Mouse (Mus musculus): ENCODE measurements around the gene Gpr18. TPM values are rescaled to one million over a fixed set of nuclear protein-coding genes. Genes with fewer than 3 reads are reported as not detected.

Gpr18 gene
- polyA plus RNA-seq (2015; fragmentation: Nextera tagmentation; extraction: Ambion mirVana), result 0.28 and 0.42 TPM in 2 replicates

DNA sequence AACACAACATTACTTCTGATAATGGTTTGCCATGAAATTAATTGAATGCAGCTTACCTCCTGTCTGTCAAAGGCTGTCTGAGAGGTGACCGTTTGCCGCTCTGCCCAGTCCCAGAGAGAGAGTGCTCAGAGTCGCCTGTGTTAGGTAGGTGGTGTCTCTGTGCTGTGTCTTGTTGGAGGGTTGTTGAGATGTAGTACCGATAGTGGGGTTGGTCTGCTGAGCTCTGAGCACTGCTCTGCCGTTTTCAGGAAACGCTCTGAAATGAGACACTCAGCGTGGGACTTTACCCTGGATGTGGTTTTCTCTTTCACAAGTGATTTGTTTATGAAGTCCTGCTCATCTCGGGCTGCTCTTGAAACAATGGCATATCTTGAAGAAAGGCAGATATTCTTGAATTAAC, at the start of gene Gpr18:
Gpr18 (minus strand) TSS at position 161 of the 400 bp plus-strand sequence.
- Histone ChIP-seq H3K36me3 (0 out of 2 replicates have a peak, but pooled peaks cover 3% of the 10 kb centered on the region), H3K4me1 (no peaks in the 10 kb centered on the region), H3K9ac (no peak within 1 kb of the TSS), H3K9me3 (no peaks in the 10 kb centered on the region), H3K4me3 (replicated peaks) (no peak within 1 kb of the TSS), H3K27ac (no peak within 1 kb of the TSS), H3K27me3 (replicated peaks) (no peaks in the 10 kb centered on the region), H3K4me2 (no peak within 1 kb of the TSS)
- WGBS, result 69% methylated on average over 8 of the region's 8 CpGs
- no peak for ATAC-seq (ENCODE audit: insufficient read depth, low FRiP score, low read depth)

DNA sequence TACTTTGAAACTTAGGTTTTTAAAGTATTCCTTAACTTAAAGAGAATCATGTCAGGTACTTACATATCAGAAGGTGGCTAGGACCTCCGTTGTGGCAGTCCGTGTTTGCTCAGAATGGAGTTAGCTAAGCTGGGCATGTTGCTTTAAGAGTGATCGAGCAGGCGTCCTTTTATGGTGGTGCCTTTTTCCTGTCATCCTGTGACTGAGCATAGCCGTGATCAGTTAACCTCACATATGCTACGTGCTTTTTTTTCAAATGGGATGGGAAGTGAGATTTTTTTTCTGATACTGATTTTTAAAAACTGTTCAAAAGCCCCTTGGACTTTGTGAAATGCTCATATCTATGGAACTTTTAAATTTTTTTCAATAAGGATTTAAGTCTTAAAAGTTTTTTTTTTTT, 49.4 kb upstream of the Gpr18 start, which contains the start of gene Gpr183:
Gpr183 (minus strand) TSS at position 206 of the 400 bp plus-strand sequence.
- WGBS, result 33% methylated on average over 6 of the region's 6 CpGs
- H3K4me1 ChIP-seq, result peaks cover 24% of the 10 kb centered on the region
- no peaks in the 10 kb centered on the region for H3K27me3 ChIP-seq (replicated peaks)
- no peak within 1 kb of the TSS for H3K9ac ChIP-seq
- H3K4me3 ChIP-seq (replicated peaks), result peak within 1 kb of the TSS; percentile 5
- H3K4me2 ChIP-seq, result peak within 1 kb of the TSS; percentile 31
- H3K27ac ChIP-seq, result peak within 1 kb of the TSS; percentile 42; the same call in 1 of the 2 replicates
- no peaks in the 10 kb centered on the region for H3K9me3 ChIP-seq
- no peak for ATAC-seq (ENCODE audit: insufficient read depth, low FRiP score, low read depth)
- no peaks in the 10 kb centered on the region for H3K36me3 ChIP-seq

- WGBS, result 30% methylated on average over 4 of the region's 4 CpGs
- no peak overlapping the region for H3K9ac ChIP-seq
- peak overlapping the region; percentile 5 for H3K4me3 ChIP-seq (replicated peaks)
- no peaks in the 10 kb centered on the region for H3K27me3 ChIP-seq (replicated peaks)
- H3K4me2 ChIP-seq, result peak overlapping the region; percentile 31
- H3K4me1 ChIP-seq, result peaks cover 24% of the 10 kb centered on the region
- peak overlapping the region; percentile 42 for H3K27ac ChIP-seq
- ATAC-seq (ENCODE audit: insufficient read depth, low FRiP score, low read depth), result no peak
- H3K36me3 ChIP-seq, result no peaks in the 10 kb centered on the region
- no peaks in the 10 kb centered on the region for H3K9me3 ChIP-seq
These were observed 48.4 kb upstream of the Gpr18 start for GRCm38 (mm10) chr14:121963942-121964335.

- Histone ChIP-seq H3K9me3 (no peaks in the 10 kb centered on the region), H3K4me3 (replicated peaks) (peak overlapping the region; percentile 5), H3K4me1 (peaks cover 24% of the 10 kb centered on the region), H3K36me3 (no peaks in the 10 kb centered on the region), H3K4me2 (peak overlapping the region; percentile 31), H3K27me3 (replicated peaks) (no peaks in the 10 kb centered on the region), H3K27ac (peak overlapping the region; percentile 42), H3K9ac (no peak overlapping the region)
- ATAC-seq (ENCODE audit: insufficient read depth, low FRiP score, low read depth), result 0 out of 2 replicates have a peak, but pooled peaks have one; percentile 24
- WGBS, result 51% methylated on average over 9 of the region's 9 CpGs
These were observed 47.8 kb upstream of the Gpr18 start for GRCm38 (mm10) chr14:121963251-121963941.

DNA sequence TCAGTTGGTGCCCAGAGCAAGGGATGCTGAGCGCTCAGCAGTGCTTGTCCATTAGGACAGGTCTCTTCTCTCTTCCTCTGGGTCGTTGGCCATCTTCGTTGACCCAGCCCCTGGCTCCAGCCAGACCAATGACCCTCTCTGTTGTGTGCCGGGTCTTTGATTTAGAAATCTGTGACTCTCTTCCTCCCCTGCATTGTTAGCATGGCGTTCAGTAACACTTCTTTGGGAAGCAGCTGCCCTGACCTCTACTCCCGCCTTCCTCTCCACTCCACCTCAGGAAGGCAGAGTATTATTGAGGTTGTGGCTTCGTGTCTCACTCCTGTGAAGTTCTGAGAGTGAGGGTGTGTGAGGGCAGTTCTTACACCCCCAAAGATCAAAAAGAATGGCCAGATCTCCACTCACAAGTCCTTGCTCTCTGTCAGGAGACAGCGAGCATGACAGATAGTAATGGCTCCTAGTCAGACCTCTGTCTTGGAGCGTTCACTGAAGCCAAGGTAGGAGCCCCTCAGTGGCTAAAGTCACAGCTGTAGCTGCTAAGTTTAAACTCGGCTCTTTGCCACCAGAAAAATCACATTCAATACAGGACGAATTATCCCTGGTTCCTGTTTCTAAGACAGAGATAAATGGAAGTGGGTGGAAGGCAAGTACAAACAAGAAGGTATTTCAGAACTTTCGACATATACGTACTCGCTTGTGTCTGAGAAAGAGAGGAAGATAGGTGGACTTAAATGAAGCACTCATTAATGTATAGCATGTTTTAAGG, 46.7 kb upstream of the Gpr18 start:
- H3K27ac ChIP-seq, result peak overlapping the region; percentile 52
- H3K36me3 ChIP-seq, result no peaks in the 10 kb centered on the region
- 56% methylated on average over 14 of the region's 14 CpGs for WGBS
- no peak overlapping the region for H3K4me2 ChIP-seq
- H3K9ac ChIP-seq, result no peak overlapping the region
- H3K4me3 ChIP-seq (replicated peaks), result no peak overlapping the region
- no peaks in the 10 kb centered on the region for H3K9me3 ChIP-seq
- no peaks in the 10 kb centered on the region for H3K27me3 ChIP-seq (replicated peaks)
- peaks cover 24% of the 10 kb centered on the region for H3K4me1 ChIP-seq
- ATAC-seq (ENCODE audit: insufficient read depth, low FRiP score, low read depth), result no peak

GRCm38 (mm10) chr14:121961496-121962127, 46.0 kb upstream of the Gpr18 start:
- Histone ChIP-seq H3K9me3 (no peaks in the 10 kb centered on the region), H3K36me3 (no peaks in the 10 kb centered on the region), H3K27ac (no peak overlapping the region), H3K4me3 (replicated peaks) (no peak overlapping the region), H3K27me3 (replicated peaks) (no peaks in the 10 kb centered on the region), H3K4me1 (peaks cover 24% of the 10 kb centered on the region), H3K4me2 (no peak overlapping the region), H3K9ac (no peak overlapping the region)
- 58% methylated on average over 12 of the region's 12 CpGs for WGBS
- no peak for ATAC-seq (ENCODE audit: insufficient read depth, low FRiP score, low read depth)

GRCm38 (mm10) chr14:121960997-121961396, 45.4 kb upstream of the Gpr18 start:
- Histone ChIP-seq H3K27me3 (replicated peaks) (no peaks in the 10 kb centered on the region), H3K4me1 (peaks cover 24% of the 10 kb centered on the region), H3K4me3 (replicated peaks) (no peak overlapping the region), H3K36me3 (no peaks in the 10 kb centered on the region), H3K4me2 (no peak overlapping the region), H3K27ac (no peak overlapping the region), H3K9ac (no peak overlapping the region), H3K9me3 (no peaks in the 10 kb centered on the region)
- ATAC-seq (ENCODE audit: insufficient read depth, low FRiP score, low read depth), result no peak
- 39% methylated on average over 6 of the region's 6 CpGs for WGBS

DNA sequence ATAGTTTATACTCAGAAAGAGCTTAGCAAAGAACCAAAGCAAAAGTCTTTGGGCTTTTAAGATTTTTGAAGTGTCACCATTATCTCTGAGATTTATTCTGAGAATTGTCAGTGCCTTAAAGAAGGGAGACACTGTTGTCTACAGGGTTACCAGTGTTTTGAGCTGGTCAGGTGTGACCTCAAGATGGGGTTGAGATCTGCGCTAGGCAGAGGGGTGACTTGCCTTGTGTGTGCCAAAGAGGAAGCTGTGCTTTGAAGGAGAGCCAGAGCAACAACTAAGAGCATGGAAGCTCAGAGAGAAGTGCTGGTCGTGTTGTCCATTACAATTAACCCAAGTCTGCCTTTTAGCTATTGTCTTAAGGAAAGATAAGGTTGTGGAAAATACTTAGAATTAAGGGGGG, 45.0 kb upstream of the Gpr18 start:
- Histone ChIP-seq H3K36me3 (no peaks in the 10 kb centered on the region), H3K9ac (no peak overlapping the region), H3K27me3 (replicated peaks) (no peaks in the 10 kb centered on the region), H3K9me3 (no peaks in the 10 kb centered on the region), H3K4me2 (no peak overlapping the region), H3K27ac (no peak overlapping the region), H3K4me1 (peaks cover 24% of the 10 kb centered on the region), H3K4me3 (replicated peaks) (no peak overlapping the region)
- ATAC-seq (ENCODE audit: insufficient read depth, low FRiP score, low read depth), result no peak
- WGBS, result 75% methylated on average over 2 of the region's 2 CpGs

- Histone ChIP-seq H3K9ac (no peak overlapping the region), H3K36me3 (no peaks in the 10 kb centered on the region), H3K9me3 (no peaks in the 10 kb centered on the region), H3K4me1 (peaks cover 24% of the 10 kb centered on the region), H3K4me2 (no peak overlapping the region), H3K27me3 (replicated peaks) (no peaks in the 10 kb centered on the region), H3K4me3 (replicated peaks) (no peak overlapping the region), H3K27ac (no peak overlapping the region)
- 80% methylated on average over 4 of the region's 4 CpGs for WGBS
- ATAC-seq (ENCODE audit: insufficient read depth, low FRiP score, low read depth), result no peak
These were observed 44.5 kb upstream of the Gpr18 start for GRCm38 (mm10) chr14:121960031-121960430.

DNA sequence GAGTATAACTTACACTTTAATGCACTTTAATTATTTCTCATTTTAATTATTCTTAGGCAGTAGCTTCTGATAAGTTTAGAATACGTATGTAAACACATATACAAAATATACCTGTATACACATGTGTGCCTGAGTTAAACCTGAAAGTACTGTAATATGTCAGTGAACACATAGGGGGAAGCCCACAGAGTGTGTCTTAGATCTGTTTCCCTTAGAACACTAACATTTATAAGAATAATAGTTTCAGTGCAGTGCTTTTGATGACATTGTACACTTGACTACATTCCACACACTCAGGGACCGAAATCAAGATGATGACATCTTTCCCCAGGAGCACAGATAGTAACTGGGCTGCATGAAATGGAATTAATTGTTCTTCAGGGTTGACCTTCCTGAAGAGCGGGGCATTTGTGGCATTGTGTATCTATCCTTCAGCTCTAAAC, 44.0 kb upstream of the Gpr18 start:
- ATAC-seq (ENCODE audit: insufficient read depth, low FRiP score, low read depth), result no peak
- peaks cover 24% of the 10 kb centered on the region for H3K4me1 ChIP-seq
- peaks cover 2% of the 10 kb centered on the region; the same call in 1 of the 2 replicates for H3K36me3 ChIP-seq
- no peaks in the 10 kb centered on the region for H3K27me3 ChIP-seq (replicated peaks)
- 88% methylated on average over 3 of the region's 3 CpGs for WGBS
- no peaks in the 10 kb centered on the region for H3K9me3 ChIP-seq
- no peak overlapping the region for H3K9ac ChIP-seq
- H3K4me2 ChIP-seq, result no peak overlapping the region
- no peak overlapping the region for H3K27ac ChIP-seq
- no peak overlapping the region for H3K4me3 ChIP-seq (replicated peaks)

DNA sequence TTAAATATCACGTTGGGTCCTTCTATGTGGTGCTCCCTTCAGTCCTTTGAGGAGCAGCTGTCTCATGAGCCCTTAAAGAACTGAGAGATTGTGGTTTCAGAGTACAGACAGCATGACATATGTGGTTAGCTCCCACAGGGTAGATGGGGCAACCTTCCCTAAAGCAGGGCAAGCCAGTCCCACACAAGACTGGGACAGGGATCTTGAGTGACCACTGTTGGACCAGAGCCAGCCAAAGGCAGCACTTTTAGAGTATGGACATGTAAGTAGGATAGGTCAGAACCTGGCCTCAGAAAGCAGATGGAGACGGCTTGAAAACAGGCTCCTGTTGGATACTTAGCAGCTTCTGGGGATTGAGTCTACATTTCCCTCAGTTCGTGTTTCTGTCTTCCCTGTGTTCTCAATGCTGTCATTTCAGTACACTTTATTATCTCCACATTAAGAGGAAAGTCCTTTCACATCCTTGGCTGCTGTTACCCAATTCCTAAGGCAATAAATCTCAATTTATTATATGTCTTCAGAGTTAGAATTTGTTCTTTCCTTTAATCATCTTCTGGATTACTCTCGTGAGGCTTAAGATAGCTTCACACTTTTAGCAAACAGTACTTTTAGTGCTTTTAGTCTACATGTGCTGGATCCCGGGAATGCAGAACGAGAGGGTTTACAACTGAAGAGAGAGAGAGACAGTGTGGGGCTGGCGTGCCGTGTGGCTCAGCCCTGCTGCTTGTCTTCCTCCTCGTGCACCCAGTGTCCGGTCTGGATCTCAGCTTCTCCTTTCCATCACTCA, 43.4 kb upstream of the Gpr18 start:
- no peaks in the 10 kb centered on the region for H3K27me3 ChIP-seq (replicated peaks)
- no peak overlapping the region for H3K9ac ChIP-seq
- no peak overlapping the region for H3K4me2 ChIP-seq
- peaks cover 8% of the 10 kb centered on the region; the same call in 1 of the 2 replicates for H3K36me3 ChIP-seq
- H3K4me3 ChIP-seq (replicated peaks), result no peak overlapping the region
- no peak for ATAC-seq (ENCODE audit: insufficient read depth, low FRiP score, low read depth)
- peaks cover 24% of the 10 kb centered on the region for H3K4me1 ChIP-seq
- H3K9me3 ChIP-seq, result no peaks in the 10 kb centered on the region
- WGBS, result 66% methylated on average over 10 of the region's 10 CpGs
- H3K27ac ChIP-seq, result no peak overlapping the region

Data from stomach, embryonic 15.5 days (tissue).